Mouse (Mus musculus): Measurements from ENCODE around the gene Gm17571. TPM values are rescaled to one million over a fixed set of nuclear protein-coding genes. Genes with fewer than 3 reads are reported as not detected.
A peak's percentile ranks its signal among the peaks of the same experiment; 100 is the strongest.

Gm17571 gene
- polyA plus RNA-seq, 1 experiment from 2014 or later: not detected

- no peak overlapping the region for H3K4me2 ChIP-seq (ENCODE audit: low read length)
- no peak overlapping the region for H3K27ac ChIP-seq (replicated peaks; ENCODE audit: low read depth, low read length)
- no peak overlapping the region for H3K4me3 ChIP-seq (replicated peaks; ENCODE audit: low read depth, low read length)
- 57% methylated on average over 1 of the region's 1 CpGs for WGBS
- DNase-seq: no peak
- no peaks in the 10 kb centered on the region for H3K27me3 ChIP-seq (ENCODE audit: control insufficient read depth, insufficient read depth, low read length)
- no peak overlapping the region for H3K9ac ChIP-seq (replicated peaks; ENCODE audit: low read length)
- H3K9me3 ChIP-seq (ENCODE audit: control insufficient read depth, low read length): no peaks in the 10 kb centered on the region
- no peaks in the 10 kb centered on the region for H3K36me3 ChIP-seq (ENCODE audit: control insufficient read depth, insufficient read depth, low read length)
- ATAC-seq (ENCODE audit: low FRiP score, low TSS enrichment): no peak
- H3K4me1 ChIP-seq (ENCODE audit: control insufficient read depth, insufficient read depth, low read length): no peaks in the 10 kb centered on the region
Observed at GRCm38 (mm10) chr9:13443484-13444211, 2.9 kb downstream of the Gm17571 start.

- no peaks in the 10 kb centered on the region for H3K36me3 ChIP-seq (ENCODE audit: control insufficient read depth, insufficient read depth, low read length)
- no peak overlapping the region for H3K27ac ChIP-seq (replicated peaks; ENCODE audit: low read depth, low read length)
- H3K9me3 ChIP-seq (ENCODE audit: control insufficient read depth, low read length): no peaks in the 10 kb centered on the region
- no peak overlapping the region for H3K4me3 ChIP-seq (replicated peaks; ENCODE audit: low read depth, low read length)
- 89% methylated on average over 13 of the region's 13 CpGs for WGBS
- DNase-seq (no peak), ATAC-seq (ENCODE audit: low FRiP score, low TSS enrichment) (no peak)
- no peaks in the 10 kb centered on the region for H3K4me1 ChIP-seq (ENCODE audit: control insufficient read depth, insufficient read depth, low read length)
- H3K9ac ChIP-seq (replicated peaks; ENCODE audit: low read length): no peak overlapping the region
- H3K27me3 ChIP-seq (ENCODE audit: control insufficient read depth, insufficient read depth, low read length): no peaks in the 10 kb centered on the region
- H3K4me2 ChIP-seq (ENCODE audit: low read length): no peak overlapping the region
Observed at GRCm38 (mm10) chr9:13442012-13442735, 4.4 kb downstream of the Gm17571 start.

DNA sequence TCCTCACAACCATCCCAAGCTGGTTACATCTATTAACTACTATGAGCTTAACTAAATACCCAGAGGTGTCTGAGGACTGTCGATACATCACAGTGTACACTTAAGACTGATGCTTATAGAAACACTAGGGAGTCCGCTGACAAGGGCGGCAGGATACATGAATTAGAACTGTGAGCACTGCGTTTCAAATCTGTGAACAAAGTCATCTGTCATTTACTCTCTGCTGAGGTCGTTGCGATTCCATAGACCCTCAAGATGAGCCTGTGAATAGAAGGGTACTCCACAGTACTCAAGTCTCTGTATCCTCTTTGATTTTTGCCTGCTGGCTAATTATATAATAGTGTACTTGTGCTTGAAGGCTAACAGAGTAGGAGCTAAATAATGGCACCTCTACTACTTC lies 5.6 kb downstream of the Gm17571 start:
- H3K9me3 ChIP-seq (ENCODE audit: control insufficient read depth, low read length): no peaks in the 10 kb centered on the region
- DNase-seq (no peak), ATAC-seq (ENCODE audit: low FRiP score, low TSS enrichment) (no peak)
- H3K27ac ChIP-seq (replicated peaks; ENCODE audit: low read depth, low read length): no peak overlapping the region
- H3K4me3 ChIP-seq (replicated peaks; ENCODE audit: low read depth, low read length): no peak overlapping the region
- no peak overlapping the region for H3K9ac ChIP-seq (replicated peaks; ENCODE audit: low read length)
- H3K4me2 ChIP-seq (ENCODE audit: low read length): no peak overlapping the region
- 54% methylated on average over 6 of the region's 6 CpGs for WGBS
- H3K36me3 ChIP-seq (ENCODE audit: control insufficient read depth, insufficient read depth, low read length): no peaks in the 10 kb centered on the region
- H3K4me1 ChIP-seq (ENCODE audit: control insufficient read depth, insufficient read depth, low read length): no peaks in the 10 kb centered on the region
- no peaks in the 10 kb centered on the region for H3K27me3 ChIP-seq (ENCODE audit: control insufficient read depth, insufficient read depth, low read length)

DNA sequence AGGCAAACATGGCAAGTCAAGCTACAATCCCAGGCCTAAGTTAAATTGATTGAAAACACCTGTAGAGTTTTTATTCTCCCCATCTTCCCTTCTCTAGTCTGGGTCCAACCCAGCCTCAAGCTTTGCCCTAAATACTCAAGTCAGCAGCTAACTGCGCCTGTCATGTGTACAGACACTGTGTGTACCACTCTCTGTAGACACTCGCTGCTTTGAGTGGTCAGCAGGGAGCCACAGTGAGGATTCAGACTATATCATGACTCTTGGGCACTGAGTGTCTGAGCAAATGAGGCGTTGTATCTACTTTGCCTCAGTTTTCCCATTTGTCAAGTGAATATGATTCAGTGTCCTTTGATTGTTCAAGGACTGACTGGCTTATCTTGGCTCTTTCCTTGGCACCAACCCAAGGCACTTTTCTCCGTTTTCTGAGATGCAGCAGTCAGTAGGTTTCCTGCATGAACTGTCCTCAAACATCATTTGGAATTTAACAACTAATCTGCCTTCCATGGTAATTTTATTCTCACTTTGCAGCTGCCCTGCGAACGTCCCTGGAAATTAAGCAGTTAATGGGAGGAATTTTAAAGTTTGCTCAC lies 13.0 kb downstream of the Gm17571 start:
- H3K9ac ChIP-seq (replicated peaks; ENCODE audit: low read length): no peak overlapping the region
- no peaks in the 10 kb centered on the region for H3K27me3 ChIP-seq (ENCODE audit: control insufficient read depth, insufficient read depth, low read length)
- 0 out of 2 replicates have a peak, but pooled peaks cover 2% of the 10 kb centered on the region for H3K4me1 ChIP-seq (ENCODE audit: control insufficient read depth, insufficient read depth, low read length)
- 81% methylated on average over 6 of the region's 6 CpGs for WGBS
- no peak overlapping the region for H3K4me2 ChIP-seq (ENCODE audit: low read length)
- no peak overlapping the region for H3K27ac ChIP-seq (replicated peaks; ENCODE audit: low read depth, low read length)
- no peak overlapping the region for H3K4me3 ChIP-seq (replicated peaks; ENCODE audit: low read depth, low read length)
- no peak for ATAC-seq (ENCODE audit: low FRiP score, low TSS enrichment)
- DNase-seq: no peak
- H3K36me3 ChIP-seq (ENCODE audit: control insufficient read depth, insufficient read depth, low read length): no peaks in the 10 kb centered on the region
- no peaks in the 10 kb centered on the region for H3K9me3 ChIP-seq (ENCODE audit: control insufficient read depth, low read length)

- no peak overlapping the region for H3K4me2 ChIP-seq (ENCODE audit: low read length)
- 92% methylated on average over 3 of the region's 3 CpGs for WGBS
- no peak overlapping the region for H3K27ac ChIP-seq (replicated peaks; ENCODE audit: low read depth, low read length)
- no peak overlapping the region for H3K4me3 ChIP-seq (replicated peaks; ENCODE audit: low read depth, low read length)
- no peaks in the 10 kb centered on the region for H3K36me3 ChIP-seq (ENCODE audit: control insufficient read depth, insufficient read depth, low read length)
- no peak for ATAC-seq (ENCODE audit: low FRiP score, low TSS enrichment)
- no peaks in the 10 kb centered on the region for H3K27me3 ChIP-seq (ENCODE audit: control insufficient read depth, insufficient read depth, low read length)
- no peak for DNase-seq
- no peak overlapping the region for H3K9ac ChIP-seq (replicated peaks; ENCODE audit: low read length)
- no peaks in the 10 kb centered on the region for H3K9me3 ChIP-seq (ENCODE audit: control insufficient read depth, low read length)
- peaks cover 13% of the 10 kb centered on the region; the same call in 1 of the 2 replicates for H3K4me1 ChIP-seq (ENCODE audit: control insufficient read depth, insufficient read depth, low read length)
Observed at GRCm38 (mm10) chr9:13431646-13432045, 14.9 kb downstream of the Gm17571 start.

GRCm38 (mm10) chr9:13430744-13431143 lies 15.8 kb downstream of the Gm17571 start:
- no peak overlapping the region for H3K9ac ChIP-seq (replicated peaks; ENCODE audit: low read length)

DNA sequence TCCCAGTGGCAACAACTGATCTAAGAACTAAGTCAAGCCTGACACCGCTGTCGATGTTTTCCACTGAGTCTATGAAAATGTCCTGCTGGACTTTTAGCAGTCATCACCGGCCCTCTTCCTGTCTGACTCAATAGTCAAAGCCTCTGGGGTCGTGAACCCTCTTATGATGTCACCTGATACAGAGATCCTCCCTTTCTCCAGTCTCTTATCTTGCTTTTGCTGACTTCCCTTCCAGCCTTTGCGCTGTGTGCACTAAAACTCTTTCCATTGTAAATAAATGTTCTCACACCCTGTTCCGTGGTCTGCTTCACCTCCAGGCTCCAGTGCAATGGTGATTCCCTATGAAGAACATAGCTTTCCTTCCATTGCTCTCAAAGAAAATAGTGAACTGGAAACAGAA lies 16.3 kb downstream of the Gm17571 start:
- no peaks in the 10 kb centered on the region for H3K36me3 ChIP-seq (ENCODE audit: control insufficient read depth, insufficient read depth, low read length)
- H3K4me2 ChIP-seq (ENCODE audit: low read length): no peak overlapping the region
- peaks cover 19% of the 10 kb centered on the region; the same call in 1 of the 2 replicates for H3K4me1 ChIP-seq (ENCODE audit: control insufficient read depth, insufficient read depth, low read length)
- ATAC-seq (ENCODE audit: low FRiP score, low TSS enrichment) (no peak), DNase-seq (no peak)
- WGBS: 91% methylated on average over 6 of the region's 6 CpGs
- no peak overlapping the region for H3K9ac ChIP-seq (replicated peaks; ENCODE audit: low read length)
- H3K4me3 ChIP-seq (replicated peaks; ENCODE audit: low read depth, low read length): no peak overlapping the region
- H3K27ac ChIP-seq (replicated peaks; ENCODE audit: low read depth, low read length): no peak overlapping the region
- no peaks in the 10 kb centered on the region for H3K9me3 ChIP-seq (ENCODE audit: control insufficient read depth, low read length)
- H3K27me3 ChIP-seq (ENCODE audit: control insufficient read depth, insufficient read depth, low read length): no peaks in the 10 kb centered on the region

More at GRCm38 (mm10) chr9:13430744-13431143, 15.8 kb downstream of the Gm17571 start:
- Histone ChIP-seq H3K27ac (replicated peaks; ENCODE audit: low read depth, low read length) (no peak overlapping the region), H3K4me1 (ENCODE audit: control insufficient read depth, insufficient read depth, low read length) (peaks cover 16% of the 10 kb centered on the region; the same call in 1 of the 2 replicates), H3K36me3 (ENCODE audit: control insufficient read depth, insufficient read depth, low read length) (no peaks in the 10 kb centered on the region), H3K4me3 (replicated peaks; ENCODE audit: low read depth, low read length) (no peak overlapping the region), H3K27me3 (ENCODE audit: control insufficient read depth, insufficient read depth, low read length) (no peaks in the 10 kb centered on the region), H3K9me3 (ENCODE audit: control insufficient read depth, low read length) (no peaks in the 10 kb centered on the region), H3K4me2 (ENCODE audit: low read length) (no peak overlapping the region)
- DNase-seq: no peak
- ATAC-seq (ENCODE audit: low FRiP score, low TSS enrichment): 0 out of 2 replicates have a peak, but pooled peaks have one; percentile 14

DNA sequence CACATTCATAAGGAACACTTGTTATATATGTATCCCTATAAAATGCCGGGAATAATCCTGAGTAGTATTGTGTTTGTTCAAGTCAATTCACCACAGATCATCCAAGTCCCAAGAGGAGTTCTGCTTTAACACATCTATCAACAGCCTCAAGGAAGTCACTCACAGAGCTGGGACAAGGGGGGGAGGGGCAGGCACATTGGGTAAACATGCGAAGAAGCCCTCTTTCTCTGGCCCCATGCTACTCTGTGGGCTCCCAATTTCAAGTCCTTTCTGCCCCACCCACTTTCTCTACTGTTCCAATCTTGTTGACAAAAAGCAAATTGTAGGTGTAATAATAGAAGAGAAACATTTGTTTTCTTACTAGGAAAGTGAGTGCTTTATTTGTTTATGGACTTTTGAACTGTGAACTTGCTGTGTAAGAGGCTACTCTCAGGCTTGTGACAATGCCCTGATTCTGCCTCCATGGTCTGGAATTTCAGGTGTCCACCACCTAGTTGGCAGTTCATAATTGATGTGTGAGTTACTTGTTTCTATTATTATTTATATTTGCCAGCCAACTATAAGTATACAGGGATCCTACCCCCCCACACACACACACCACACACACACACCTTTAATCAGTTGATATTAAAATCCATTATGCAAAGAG lies 17.0 kb downstream of the Gm17571 start:
- H3K36me3 ChIP-seq (ENCODE audit: control insufficient read depth, insufficient read depth, low read length): no peaks in the 10 kb centered on the region
- ATAC-seq (ENCODE audit: low FRiP score, low TSS enrichment) (no peak), DNase-seq (no peak)
- H3K4me3 ChIP-seq (replicated peaks; ENCODE audit: low read depth, low read length): no peak overlapping the region
- no peaks in the 10 kb centered on the region for H3K9me3 ChIP-seq (ENCODE audit: control insufficient read depth, low read length)
- no peak overlapping the region for H3K4me2 ChIP-seq (ENCODE audit: low read length)
- no peak overlapping the region for H3K9ac ChIP-seq (replicated peaks; ENCODE audit: low read length)
- H3K27me3 ChIP-seq (ENCODE audit: control insufficient read depth, insufficient read depth, low read length): no peaks in the 10 kb centered on the region
- 63% methylated on average over 2 of the region's 2 CpGs for WGBS
- H3K27ac ChIP-seq (replicated peaks; ENCODE audit: low read depth, low read length): no peak overlapping the region
- peaks cover 23% of the 10 kb centered on the region; the same call in 1 of the 2 replicates for H3K4me1 ChIP-seq (ENCODE audit: control insufficient read depth, insufficient read depth, low read length)

Data from midbrain, embryonic 14.5 days (tissue).